Mouse (Mus musculus) E14TG2a.4 (cell line): ENCODE measurements at regions not wholly inside any gene's neighbourhood (a gene's known extent, or its start where the extent isn't known, plus 50 kb on each side); places are given as distances from the start of the nearest gene placed in this dataset.

Experiments
- CTCF ChIP-seq: conservative IDR thresholded peaks from 2 replicates; pipeline ENCODE4 v1.5.1; 2014; ENCODE audit warnings: low read length
- NANOG ChIP-seq: IDR thresholded peaks from 2 replicates; pipeline ENCODE4 v1.6.1; 2014; ENCODE audit warnings: borderline replicate concordance, low read length, mixed read lengths
- POU5F1 ChIP-seq: IDR thresholded peaks from 2 replicates; pipeline ENCODE4 v1.6.1; 2014; ENCODE audit warnings: low read length, borderline replicate concordance

GRCm38 (mm10) chr13:115421483-115421882, 319.7 kb upstream of the Itga1 start:
- TF ChIP-seq CTCF (no peak), NANOG (no peak), POU5F1 (no peak)
